Mouse (Mus musculus) mouse embryonic stem cell (cell line): ENCODE results near the gene Anxa11.
"Not testable (repeated sequence)": the region's sequence is repeated elsewhere in the genome, so short reads cannot be mapped to it uniquely, and the experiment has no call there.

Source experiments
- in situ Hi-C, 2 experiments: fragments of 300-500 bp; cut with MboI; formaldehyde crosslinking; loops; 1 replicate in 1 of 2; 3 replicates in 1 of 2; pipeline ENCODE4 v1.14.3; 2019 to 2020; ENCODE audit warnings: low sequenced_read_pairs in 2 of 2, low pct_unique_long_range_greater_than_20kb in 1 of 2, mixed read lengths in 1 of 2; ENCODE audit not compliant: unreplicated experiment in 1 of 2

Anxa11 gene

GRCm38 (mm10) chr14:25832301-25832700, 9.7 kb upstream of the Anxa11 start:
- in situ Hi-C loops, result no loop called here

GRCm38 (mm10) chr14:25838411-25838810, 3.5 kb upstream of the Anxa11 start:
- in situ Hi-C loops, result no loop called here

- in situ Hi-C loops, result no loop called here
Observed at GRCm38 (mm10) chr14:25839791-25840190, 2.2 kb upstream of the Anxa11 start.

GRCm38 (mm10) chr14:25840961-25841360, 995 bp upstream of the Anxa11 start:
- in situ Hi-C loops, result no loop called here

- in situ Hi-C loops, result no loop called here
Observed at GRCm38 (mm10) chr14:25841579-25841978, 377 bp upstream of the Anxa11 start.

- in situ Hi-C loops, result no loop called here
Observed at GRCm38 (mm10) chr14:25842688-25843003, 690 bp downstream of the Anxa11 start.

- in situ Hi-C loops, result no loop called here
Observed at GRCm38 (mm10) chr14:25844372-25844771, 2.4 kb downstream of the Anxa11 start.

GRCm38 (mm10) chr14:25845832-25846383, 4.0 kb downstream of the Anxa11 start:
- in situ Hi-C loops, result no loop called here

GRCm38 (mm10) chr14:25846516-25846915, 4.6 kb downstream of the Anxa11 start:
- in situ Hi-C loops, result no loop called here

- in situ Hi-C loops, result no loop called here
Observed at GRCm38 (mm10) chr14:25847660-25848059, 5.7 kb downstream of the Anxa11 start.

GRCm38 (mm10) chr14:25848237-25848636, 6.3 kb downstream of the Anxa11 start:
- in situ Hi-C loops, result no loop called here

GRCm38 (mm10) chr14:25848708-25849107, 6.8 kb downstream of the Anxa11 start:
- in situ Hi-C loops, result not testable (repeated sequence)

- in situ Hi-C loops, result no loop called here
Observed at GRCm38 (mm10) chr14:25850433-25850832, 8.5 kb downstream of the Anxa11 start.

- in situ Hi-C loops, result no loop called here
Observed at GRCm38 (mm10) chr14:25851189-25851588, 9.2 kb downstream of the Anxa11 start.

GRCm38 (mm10) chr14:25852121-25852561, 10.2 kb downstream of the Anxa11 start:
- in situ Hi-C loops, result no loop called here

- in situ Hi-C loops, result no loop called here
Observed at GRCm38 (mm10) chr14:25853295-25853694, 11.3 kb downstream of the Anxa11 start.

GRCm38 (mm10) chr14:25853717-25854452, 11.9 kb downstream of the Anxa11 start:
- in situ Hi-C loops, result no loop called here

GRCm38 (mm10) chr14:25855241-25855885, 13.4 kb downstream of the Anxa11 start:
- in situ Hi-C loops, result no loop called here

- in situ Hi-C loops, result no loop called here
Observed at GRCm38 (mm10) chr14:25857168-25857621, 15.2 kb downstream of the Anxa11 start.

- in situ Hi-C loops, result no loop called here
Observed at GRCm38 (mm10) chr14:25857940-25858339, 16.0 kb downstream of the Anxa11 start.
